Mouse (Mus musculus) G1E (cell line): ENCODE data around the gene Papola.

Source experiments
- CTCF ChIP-seq: IDR thresholded peaks from 2 replicates; pipeline ENCODE4 v1.5.1; 2012; ENCODE audit warnings: low read depth, low read length, inconsistent platforms, mixed read lengths
- GATA1 ChIP-seq: IDR thresholded peaks from 2 replicates; pipeline ENCODE4 v1.6.1; 2012; ENCODE audit warnings: borderline replicate concordance, low read length, inconsistent platforms, mixed read lengths
- POLR2AphosphoS5 ChIP-seq: IDR thresholded peaks from 2 replicates; pipeline ENCODE4 v1.6.1; 2012; ENCODE audit warnings: low read depth, low read length, inconsistent platforms; ENCODE audit not compliant: insufficient replicate concordance

- no peak for TF ChIP-seq CTCF
- TF ChIP-seq POLR2AphosphoS5: no peak
- TF ChIP-seq GATA1: no peak
These were observed 693 bp downstream of the Papola start for GRCm38 (mm10) chr12:105785000-105785774.
